Mouse (Mus musculus) ES-E14 (cell line): ENCODE measurements around the gene Bcam. TPM values are rescaled to one million over a fixed set of nuclear protein-coding genes. Genes with fewer than 3 reads are reported as not detected.
A peak's percentile ranks its signal among the peaks of the same experiment; 100 is the strongest.

ENCODE experiments used
- DNase-seq: peaks from one replicate; pipeline ENCODE4 v3.0.0-alpha.2; 2013; ENCODE audit warnings: low read depth, low spot score
- H3K27ac ChIP-seq: 2 replicates; pipeline ENCODE4 v1.5.1; 2012; ENCODE audit warnings: low read depth, mild to moderate bottlenecking, low read length, moderate library complexity, mixed read lengths; ENCODE audit not compliant: poor library complexity, insufficient read depth, severe bottlenecking
- H3K36me3 ChIP-seq: 2 replicates; pipeline ENCODE4 v1.6.1; 2012; ENCODE audit warnings: mild to moderate bottlenecking, low read length, moderate library complexity, mixed read lengths; ENCODE audit not compliant: control insufficient read depth, poor library complexity, insufficient read depth, severe bottlenecking
- H3K4me1 ChIP-seq, 2 experiments: fragments of 150-350 bp in 1 of 2; sonication (generic) in 1 of 2; 2 replicates each; pipeline ENCODE4 v1.6.1; 2012; ENCODE audit warnings: low read length in 2 of 2, mild to moderate bottlenecking in 1 of 2, mixed read lengths in 1 of 2; ENCODE audit not compliant: control insufficient read depth in 2 of 2, insufficient read depth in 2 of 2, poor library complexity in 1 of 2
- H3K4me3 ChIP-seq, 2 experiments: fragments of 150-350 bp in 1 of 2; sonication (generic) in 1 of 2; 2 replicates each; pipeline ENCODE4 v1.5.1; 2012; ENCODE audit warnings: low read length in 2 of 2, low read depth in 1 of 2, mild to moderate bottlenecking in 1 of 2, mixed read lengths in 1 of 2; ENCODE audit not compliant: insufficient read depth in 1 of 2, poor library complexity in 1 of 2, severe bottlenecking in 1 of 2
- H3K9ac ChIP-seq: 2 replicates; pipeline ENCODE4 v1.6.1; 2012; ENCODE audit warnings: low read depth, mild to moderate bottlenecking, low read length, mixed read lengths; ENCODE audit not compliant: poor library complexity, insufficient read depth, severe bottlenecking
- H3K9me3 ChIP-seq: fragments of 150-350 bp; sonication (generic); 2 replicates; pipeline ENCODE4 v1.6.1; 2012; ENCODE audit warnings: low read depth, mild to moderate bottlenecking, low read length; ENCODE audit not compliant: control insufficient read depth, insufficient read depth
- CHD2 ChIP-seq: IDR thresholded peaks from 2 replicates; pipeline ENCODE4 v1.6.1; 2014; ENCODE audit warnings: mild to moderate bottlenecking, low read depth, low read length, inconsistent platforms
- HCFC1 ChIP-seq: IDR thresholded peaks from 2 replicates; pipeline ENCODE4 v1.6.1; 2012; ENCODE audit warnings: low read length, inconsistent platforms, borderline replicate concordance; ENCODE audit not compliant: insufficient read depth
- MAFK ChIP-seq: IDR thresholded peaks from 2 replicates; pipeline ENCODE4 v1.6.1; 2014; ENCODE audit warnings: mild to moderate bottlenecking, low read depth, low read length, inconsistent platforms; ENCODE audit not compliant: insufficient read depth
- ZC3H11A ChIP-seq: IDR thresholded peaks from 2 replicates; pipeline ENCODE4 v1.6.1; 2012; ENCODE audit warnings: low read depth, mild to moderate bottlenecking, inconsistent platforms, low read length, borderline replicate concordance
- ZNF384 ChIP-seq: IDR thresholded peaks from 2 replicates; pipeline ENCODE4 v1.6.1; 2012; ENCODE audit warnings: low read depth, low read length, inconsistent platforms
- in situ Hi-C, 2 experiments: fragments of 600-800 bp; cut with MboI; formaldehyde crosslinking; loops; one replicate each; pipeline ENCODE4 v1.15.1; 2025; ENCODE audit warnings: low sequenced_read_pairs in 2 of 2, inconsistent platforms in 1 of 2; ENCODE audit not compliant: unreplicated experiment in 2 of 2
- total RNA-seq: library from RNA; depleted of rRNA; stranded (reverse); fragments of 300-350 nt; gene quantifications from 2 replicates; pipeline ENCODE4 v1.2.3, GENCODE M21; 2012

Gene Bcam
- total RNA-seq, 1 experiment: 167 TPM

GRCm38 (mm10) chr7:19784764-19785535 lies 14.1 kb upstream of the Bcam start:
- no peak overlapping the region for H3K9ac ChIP-seq
- H3K9me3 ChIP-seq: no peaks in the 10 kb centered on the region
- H3K36me3 ChIP-seq: no peaks in the 10 kb centered on the region; the same call in 1 of the 2 replicates
- no peak overlapping the region for H3K27ac ChIP-seq
- in situ Hi-C loops: loop anchor here in 1 of 2 experiments (5.0 kb wide), 1 partner anchor 38 kb away; no protein-coding TSS in a partner anchor
- DNase-seq: no peak
- no peak overlapping the region for H3K4me3 ChIP-seq
- H3K4me1 ChIP-seq: peaks cover 0 to 4% of the 10 kb centered on the region in 2 experiments; a peak in 2 of 4 replicates
- no peak for TF ChIP-seq HCFC1
- TF ChIP-seq ZC3H11A: no peak
- no peak for TF ChIP-seq MAFK
- no peak for TF ChIP-seq CHD2
- TF ChIP-seq ZNF384: no peak

- TF ChIP-seq ZC3H11A (no peak), ZNF384 (no peak), MAFK (no peak), CHD2 (no peak), HCFC1 (no peak)
- in situ Hi-C loops: no loop called here
- no peak overlapping the region for H3K4me3 ChIP-seq
- no peak for DNase-seq
- H3K27ac ChIP-seq: no peak overlapping the region
- H3K9ac ChIP-seq: no peak overlapping the region
- H3K4me1 ChIP-seq: peaks cover 0 to 4% of the 10 kb centered on the region in 2 experiments; a peak in 2 of 4 replicates
- H3K9me3 ChIP-seq: no peaks in the 10 kb centered on the region
- H3K36me3 ChIP-seq: no peaks in the 10 kb centered on the region; the same call in 1 of the 2 replicates
Measured at GRCm38 (mm10) chr7:19783630-19784029, 12.8 kb upstream of the Bcam start.

- Histone ChIP-seq H3K27ac (no peak overlapping the region), H3K36me3 (no peaks in the 10 kb centered on the region), H3K9ac (no peak overlapping the region), H3K4me3 (no peak overlapping the region), H3K4me1 (peaks cover 0 to 4% of the 10 kb centered on the region in 2 experiments; a peak in 2 of 4 replicates), H3K9me3 (no peaks in the 10 kb centered on the region)
- no peak for TF ChIP-seq HCFC1
- peak; percentile 42; the same call in 1 of the 2 replicates for TF ChIP-seq ZC3H11A
- no peak for TF ChIP-seq MAFK
- in situ Hi-C loops: no loop called here
- DNase-seq: peak; percentile 88
Measured at GRCm38 (mm10) chr7:19782645-19783044, 11.8 kb upstream of the Bcam start.

- Histone ChIP-seq H3K36me3 (no peaks in the 10 kb centered on the region), H3K9ac (no peak overlapping the region), H3K9me3 (no peaks in the 10 kb centered on the region), H3K4me3 (no peak overlapping the region), H3K4me1 (peaks cover 0 to 4% of the 10 kb centered on the region in 2 experiments; a peak in 2 of 4 replicates), H3K27ac (no peak overlapping the region; the same call in 1 of the 2 replicates)
- DNase-seq: peak; percentile 66
- in situ Hi-C loops: no loop called here
- no peak for TF ChIP-seq ZNF384
- no peak for TF ChIP-seq MAFK
- TF ChIP-seq HCFC1: no peak
- TF ChIP-seq ZC3H11A: no peak
- TF ChIP-seq CHD2: no peak
Measured at GRCm38 (mm10) chr7:19781741-19782140, 10.9 kb upstream of the Bcam start.
